In genomic region chr11:115708956-115709828, GRCm38 (mm10) we compare ENCODE assay signal across 1 mouse cellular context.
TF ChIP-seq lines count a peak whose summit lies in the region.

No protein-coding gene starts in this region.

TF ChIP-seq in MEL, 35 proteins besides CTCF, POLR2A, EP300 and RAD21 (continued from another document):
- peak; percentile 11; the same call in 1 of the 2 replicates for TF ChIP-seq E2F4 (IDR thresholded peaks at IDR 0.05; ENCODE audit: borderline replicate concordance, low read depth, low read length)
- no peak for TF ChIP-seq MEF2A (IDR thresholded peaks at IDR 0.05; ENCODE audit: extremely low read depth, insufficient replicate concordance, low read depth, low read length, poor library complexity, severe bottlenecking)
- TF ChIP-seq MYC (IDR thresholded peaks at IDR 0.05; ENCODE audit: low read depth, low read length), result peak; percentile 73
- no peak for TF ChIP-seq ELF1 (IDR thresholded peaks at IDR 0.05; ENCODE audit: low read depth, low read length)
